Mouse (Mus musculus): ENCODE data around the gene Wfikkn1. TPM values are rescaled to one million over a fixed set of nuclear protein-coding genes. Genes with fewer than 3 reads are reported as not detected.

Wfikkn1 gene
- 0.84 and 1.4 TPM in 2 replicates for polyA plus RNA-seq (2012; ENCODE audit: insufficient read depth, insufficient read length, missing spikeins)

- no peak within 1 kb of the TSS for H3K27ac ChIP-seq (ENCODE audit: insufficient read depth, low read depth, low read length)
- peaks cover 10% of the 10 kb centered on the region for H3K4me1 ChIP-seq (ENCODE audit: control insufficient read depth, insufficient read depth, low read length)
- TF ChIP-seq CTCF (IDR thresholded peaks at IDR 0.05; ENCODE audit: low read depth, low read length) (no peak), POLR2A (IDR thresholded peaks at IDR 0.05; ENCODE audit: borderline replicate concordance, low read depth, low read length) (no peak)
- H3K4me3 ChIP-seq (ENCODE audit: insufficient read depth, low read length) = no peak within 1 kb of the TSS
These were observed at the start of gene Wfikkn1 for GRCm38 (mm10) chr17:25880196-25880910. Wfikkn1 (minus strand) TSS chr17:25880858.

GRCm38 (mm10) chr17:25925348-25925747 lies 44.7 kb upstream of the Wfikkn1 start:
- H3K4me3 ChIP-seq (ENCODE audit: insufficient read depth, low read length) = no peak overlapping the region
- H3K27ac ChIP-seq (ENCODE audit: insufficient read depth, low read depth, low read length) = no peak overlapping the region
- H3K4me1 ChIP-seq (ENCODE audit: control insufficient read depth, insufficient read depth, low read length) = peaks cover 14% of the 10 kb centered on the region
- TF ChIP-seq CTCF (IDR thresholded peaks at IDR 0.05; ENCODE audit: low read depth, low read length) (no peak), POLR2A (IDR thresholded peaks at IDR 0.05; ENCODE audit: borderline replicate concordance, low read depth, low read length) (no peak)

- no peak for TF ChIP-seq CTCF (IDR thresholded peaks at IDR 0.05; ENCODE audit: low read depth, low read length)
- TF ChIP-seq POLR2A (IDR thresholded peaks at IDR 0.05; ENCODE audit: borderline replicate concordance, low read depth, low read length) = no peak
- Histone ChIP-seq H3K27ac (ENCODE audit: insufficient read depth, low read depth, low read length) (no peak overlapping the region), H3K4me1 (ENCODE audit: control insufficient read depth, insufficient read depth, low read length) (peaks cover 20% of the 10 kb centered on the region), H3K4me3 (ENCODE audit: insufficient read depth, low read length) (no peak overlapping the region)
These were observed 41.5 kb upstream of the Wfikkn1 start for GRCm38 (mm10) chr17:25922120-25922519.

- H3K27ac ChIP-seq (ENCODE audit: insufficient read depth, low read depth, low read length) = peak overlapping the region; percentile 92
- H3K4me1 ChIP-seq (ENCODE audit: control insufficient read depth, insufficient read depth, low read length) = peaks cover 37% of the 10 kb centered on the region
- TF ChIP-seq CTCF (IDR thresholded peaks at IDR 0.05; ENCODE audit: low read depth, low read length) (no peak), POLR2A (IDR thresholded peaks at IDR 0.05; ENCODE audit: borderline replicate concordance, low read depth, low read length) (no peak)
- peak overlapping the region; percentile 82 for H3K4me3 ChIP-seq (ENCODE audit: insufficient read depth, low read length)
These were observed 39.4 kb upstream of the Wfikkn1 start for GRCm38 (mm10) chr17:25919786-25920642.

- Histone ChIP-seq H3K4me3 (ENCODE audit: insufficient read depth, low read length) (peak within 1 kb of the TSS; percentile 98), H3K4me1 (ENCODE audit: control insufficient read depth, insufficient read depth, low read length) (peaks cover 44% of the 10 kb centered on the region), H3K27ac (ENCODE audit: insufficient read depth, low read depth, low read length) (peak within 1 kb of the TSS; percentile 92)
- TF ChIP-seq CTCF (IDR thresholded peaks at IDR 0.05; ENCODE audit: low read depth, low read length) (no peak), POLR2A (IDR thresholded peaks at IDR 0.05; ENCODE audit: borderline replicate concordance, low read depth, low read length) (peak; percentile 23; the same call in 1 of the 2 replicates)
These were observed 38.6 kb upstream of the Wfikkn1 start, which contains the start of gene Rab40c for GRCm38 (mm10) chr17:25919144-25919785. Rab40c (minus strand) TSS chr17:25919727.

GRCm38 (mm10) chr17:25918037-25918750 lies 37.5 kb upstream of the Wfikkn1 start:
- TF ChIP-seq CTCF (IDR thresholded peaks at IDR 0.05; ENCODE audit: low read depth, low read length) = no peak
- TF ChIP-seq POLR2A (IDR thresholded peaks at IDR 0.05; ENCODE audit: borderline replicate concordance, low read depth, low read length) = no peak
- peaks cover 46% of the 10 kb centered on the region for H3K4me1 ChIP-seq (ENCODE audit: control insufficient read depth, insufficient read depth, low read length)
- H3K27ac ChIP-seq (ENCODE audit: insufficient read depth, low read depth, low read length) = peak overlapping the region; percentile 69
- peak overlapping the region; percentile 98 for H3K4me3 ChIP-seq (ENCODE audit: insufficient read depth, low read length)

- Histone ChIP-seq H3K27ac (ENCODE audit: insufficient read depth, low read depth, low read length) (no peak overlapping the region), H3K4me3 (ENCODE audit: insufficient read depth, low read length) (0 out of 2 replicates have a peak overlapping the region, but pooled peaks have one; percentile 98), H3K4me1 (ENCODE audit: control insufficient read depth, insufficient read depth, low read length) (peaks cover 49% of the 10 kb centered on the region)
- TF ChIP-seq POLR2A (IDR thresholded peaks at IDR 0.05; ENCODE audit: borderline replicate concordance, low read depth, low read length) = no peak
- no peak for TF ChIP-seq CTCF (IDR thresholded peaks at IDR 0.05; ENCODE audit: low read depth, low read length)
These were observed 36.4 kb upstream of the Wfikkn1 start for GRCm38 (mm10) chr17:25916931-25917647.

GRCm38 (mm10) chr17:25914295-25914694 lies 33.6 kb upstream of the Wfikkn1 start:
- Histone ChIP-seq H3K4me1 (ENCODE audit: control insufficient read depth, insufficient read depth, low read length) (peaks cover 58% of the 10 kb centered on the region), H3K27ac (ENCODE audit: insufficient read depth, low read depth, low read length) (peak overlapping the region; percentile 98), H3K4me3 (ENCODE audit: insufficient read depth, low read length) (peak overlapping the region; percentile 38)
- TF ChIP-seq CTCF (IDR thresholded peaks at IDR 0.05; ENCODE audit: low read depth, low read length) (no peak), POLR2A (IDR thresholded peaks at IDR 0.05; ENCODE audit: borderline replicate concordance, low read depth, low read length) (no peak)
